Mouse (Mus musculus): ENCODE data around the gene Ifitm10.

DNA sequence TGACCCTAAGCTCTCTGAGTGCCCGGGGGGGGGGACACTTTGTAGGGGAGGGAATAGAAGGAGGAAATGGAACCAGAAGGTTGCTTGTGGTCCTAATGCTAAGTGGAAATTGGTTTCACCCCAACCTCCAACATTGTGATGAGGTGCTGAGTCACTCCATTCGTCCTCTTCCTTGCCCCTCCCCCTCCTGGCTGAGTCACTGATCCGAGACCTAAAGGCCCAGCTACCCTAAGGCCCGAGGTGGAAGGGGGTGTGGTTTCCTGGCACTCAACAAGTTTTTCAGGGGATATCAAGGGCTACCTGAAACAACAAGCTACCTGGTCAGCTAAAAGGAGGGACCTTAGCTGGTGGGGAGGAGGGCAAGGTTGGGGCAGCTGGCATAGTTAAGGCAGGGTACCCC lies 19.6 kb upstream of the Ifitm10 start:
- TF ChIP-seq GATA1 (IDR thresholded peaks at IDR 0.05; ENCODE audit: borderline replicate concordance, low read length): no peak
- no peak for TF ChIP-seq FLI1 (IDR thresholded peaks at IDR 0.05; ENCODE audit: low read length)
